Mouse (Mus musculus): ENCODE measurements at regions not wholly inside any gene's neighbourhood (a gene's known extent, or its start where the extent isn't known, plus 50 kb on each side); places are given as distances from the start of the nearest gene placed in this dataset.

DNA sequence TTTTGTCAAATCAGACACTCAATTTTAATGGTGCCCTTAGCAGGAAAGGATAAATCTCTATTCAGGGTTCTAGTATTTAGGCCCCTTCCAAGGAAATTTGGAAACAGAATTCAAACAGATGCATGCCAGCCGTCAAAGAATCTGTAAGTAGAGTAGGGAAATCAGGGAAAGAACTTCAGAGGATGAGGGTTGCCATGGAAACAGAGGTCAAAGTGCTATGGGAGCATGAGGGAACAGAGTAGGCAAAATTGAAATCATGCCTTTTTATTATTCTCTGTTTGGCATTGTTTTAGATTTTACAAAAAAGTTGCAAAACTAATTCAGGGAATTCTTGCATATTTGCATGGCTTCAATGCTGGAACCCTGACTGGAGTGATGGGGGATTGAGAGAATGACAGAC, 1916.4 kb upstream of the Lrrc6 start:
- TF ChIP-seq CHD2 (IDR thresholded peaks at IDR 0.05; ENCODE audit: low read depth, low read length) (no peak), HCFC1 (IDR thresholded peaks at IDR 0.05; ENCODE audit: borderline replicate concordance, insufficient read depth, low read length) (no peak)
